23 mouse cellular contexts compared by ENCODE assay signal in genomic region chr5:144728237-144728636, GRCm38 (mm10). TPM values are rescaled to one million over a fixed set of nuclear protein-coding genes. Genes with fewer than 3 reads are reported as not detected.
"Had no signal": no experiment of that assay in that cellular context is flagged by ENCODE, and none has a peak within 500 bp of the region (broad histone marks: within the 10 kb centered on the region; RNA-seq: fewer than 3 reads in every experiment).

No protein-coding gene starts in this region.

- H3K36me3 ChIP-seq: limb, embryonic 15.5 days; liver, embryonic 12.5 days; lung, embryonic 15.5 days; midbrain, embryonic 13.5 days; neural tube, embryonic 13.5 days; neural tube, embryonic 15.5 days had no signal

- H3K9ac ChIP-seq: limb, embryonic 15.5 days; liver, embryonic 12.5 days; liver, embryonic 14.5 days; lung, embryonic 15.5 days; midbrain, embryonic 13.5 days; neural tube, embryonic 13.5 days; neural tube, embryonic 15.5 days had no signal

- H3K4me1 ChIP-seq: limb, embryonic 15.5 days; liver, embryonic 12.5 days; lung, embryonic 15.5 days; megakaryocyte, embryonic 14.5 days; neural tube, embryonic 13.5 days; neural tube, embryonic 15.5 days had no signal

- H3K9me3 ChIP-seq: limb, embryonic 15.5 days; liver, embryonic 12.5 days; lung, embryonic 15.5 days; midbrain, embryonic 13.5 days; neural tube, embryonic 15.5 days had no signal

- DNase-seq: lung, adult 18-20 months; lung, postnatal 14 days; lung, postnatal 36 days; right cerebral cortex, adult 18-20 months; right cerebral cortex, postnatal 25 days; right cerebral cortex, postnatal 4 days; spleen, adult 18-20 months; thymus, adult 18-20 months; thymus, postnatal 14 days; thymus, postnatal 36 days had no signal

- H3K4me3 ChIP-seq: limb, embryonic 15.5 days; liver, embryonic 12.5 days; lung, embryonic 15.5 days; megakaryocyte, embryonic 14.5 days; midbrain, embryonic 13.5 days; myocyte; neural tube, embryonic 13.5 days; neural tube, embryonic 15.5 days had no signal

- ATAC-seq: liver, embryonic 12.5 days; lung, postnatal 0 days; midbrain, embryonic 13.5 days had no signal

- H3K4me2 ChIP-seq: limb, embryonic 15.5 days; liver, embryonic 12.5 days; lung, embryonic 15.5 days; midbrain, embryonic 13.5 days; neural tube, embryonic 13.5 days; neural tube, embryonic 15.5 days had no signal

- H3K27ac ChIP-seq: limb, embryonic 15.5 days; liver, embryonic 12.5 days; liver, embryonic 14.5 days; lung, embryonic 15.5 days; macrophage; midbrain, embryonic 13.5 days; neural tube, embryonic 13.5 days; neural tube, embryonic 15.5 days had no signal

- H3K27me3 ChIP-seq: lung, embryonic 15.5 days had no signal

RNA-seq across cellular contexts. Expression of gene Tmem130, which starts 33.4 kb away (rescaled TPM):
- total RNA-seq: liver, adult 2 months; megakaryocyte progenitor cell, adult 5-6 weeks had no signal
- polyA plus RNA-seq: macrophage had no signal
